In genomic region chr13:57648784-57649183, GRCm38 (mm10) we compare ENCODE assay signal across 16 mouse cellular contexts.
"Had no signal": no experiment of that assay in that cellular context is flagged by ENCODE, and none has a peak within 500 bp of the region (broad histone marks: within the 10 kb centered on the region; RNA-seq: fewer than 3 reads in every experiment).

No protein-coding gene starts in this region.

- H3K27ac ChIP-seq: kidney, embryonic 15.5 days; limb, embryonic 12.5 days; liver, embryonic 13.5 days; lung, embryonic 15.5 days; midbrain, embryonic 12.5 days had no signal

- H3K4me3 ChIP-seq: kidney, embryonic 15.5 days; limb, embryonic 12.5 days; liver, embryonic 13.5 days; lung, embryonic 15.5 days; midbrain, embryonic 12.5 days had no signal

- H3K4me1 ChIP-seq: kidney, embryonic 15.5 days; limb, embryonic 12.5 days; lung, embryonic 15.5 days; midbrain, embryonic 12.5 days had no signal

- DNase-seq: kidney, adult 2 months; kidney, postnatal 14 days; layer of hippocampus, adult 9-11 months; layer of hippocampus, postnatal 36 days; liver; liver, embryonic 13.5 days; liver, postnatal 0 days; retina, postnatal 1 day; right cerebral cortex, postnatal 4 days; spleen, adult 18-20 months; thymus, adult 18-20 months; thymus, postnatal 14 days had no signal

- H3K27me3 ChIP-seq: kidney, embryonic 15.5 days; limb, embryonic 12.5 days; lung, embryonic 15.5 days; midbrain, embryonic 12.5 days had no signal
